Mouse (Mus musculus): ENCODE data around the gene Trim47.
"Not testable (repeated sequence)": the region's sequence is repeated elsewhere in the genome, so short reads cannot be mapped to it uniquely, and the experiment has no call there.

Gene Trim47

DNA sequence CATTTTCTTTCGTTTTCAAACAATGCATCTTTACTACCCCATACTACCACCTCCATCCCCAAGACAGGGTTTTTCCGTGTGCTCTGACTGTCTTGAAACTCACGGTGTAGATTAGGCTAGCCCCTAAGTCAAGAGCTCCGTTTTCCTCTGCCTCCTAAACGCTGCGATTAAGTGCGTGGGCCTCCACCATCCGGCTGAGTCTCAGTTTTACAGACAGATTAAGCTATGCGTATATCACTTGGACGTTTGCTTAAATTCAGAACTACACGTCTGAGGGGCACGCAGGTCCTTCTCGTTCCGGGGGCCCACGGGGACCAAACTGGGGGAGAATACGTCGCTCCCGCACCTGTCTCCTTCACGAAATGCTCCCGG lies 11.1 kb upstream of the Trim47 start:
- no peak for DNase-seq (ENCODE audit: low read depth)

- no peak for DNase-seq (ENCODE audit: low read depth)
These were observed 7.2 kb upstream of the Trim47 start for GRCm38 (mm10) chr11:116134171-116134570.

DNA sequence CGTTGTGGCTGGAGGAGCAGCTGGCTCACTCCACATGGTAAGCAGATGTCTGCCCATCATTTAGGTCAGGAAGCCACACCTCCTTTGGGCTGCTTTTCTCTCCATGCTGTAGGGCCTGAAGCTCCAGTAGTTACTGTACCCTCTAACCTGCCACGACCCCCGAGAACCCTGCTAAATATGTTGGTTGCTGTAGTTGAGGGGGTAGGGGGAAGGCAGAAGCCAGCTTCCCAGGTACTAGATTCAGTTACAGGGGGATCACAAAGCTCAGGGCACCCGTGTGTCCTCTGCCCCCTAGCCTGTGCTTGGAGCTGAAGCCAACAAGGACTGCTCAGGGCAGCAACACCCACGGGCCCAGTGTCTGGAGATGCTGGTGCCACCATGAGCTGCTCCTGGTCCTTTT lies 6.5 kb upstream of the Trim47 start:
- no peak for DNase-seq (ENCODE audit: low read depth)

GRCm38 (mm10) chr11:116132366-116133333 lies 5.6 kb upstream of the Trim47 start:
- peak; percentile 57 for DNase-seq (ENCODE audit: low read depth)

GRCm38 (mm10) chr11:116131349-116132170 lies 4.5 kb upstream of the Trim47 start:
- DNase-seq (ENCODE audit: low read depth) = no peak

GRCm38 (mm10) chr11:116130488-116131205 lies 3.6 kb upstream of the Trim47 start, which contains the start of gene Trim65:
TSS of gene Trim65 (minus strand) at chr11:116131128.
- peak; percentile 93 for DNase-seq (ENCODE audit: low read depth)

GRCm38 (mm10) chr11:116129993-116130487 lies 3.0 kb upstream of the Trim47 start:
- peak; percentile 66 for DNase-seq (ENCODE audit: low read depth)

DNA sequence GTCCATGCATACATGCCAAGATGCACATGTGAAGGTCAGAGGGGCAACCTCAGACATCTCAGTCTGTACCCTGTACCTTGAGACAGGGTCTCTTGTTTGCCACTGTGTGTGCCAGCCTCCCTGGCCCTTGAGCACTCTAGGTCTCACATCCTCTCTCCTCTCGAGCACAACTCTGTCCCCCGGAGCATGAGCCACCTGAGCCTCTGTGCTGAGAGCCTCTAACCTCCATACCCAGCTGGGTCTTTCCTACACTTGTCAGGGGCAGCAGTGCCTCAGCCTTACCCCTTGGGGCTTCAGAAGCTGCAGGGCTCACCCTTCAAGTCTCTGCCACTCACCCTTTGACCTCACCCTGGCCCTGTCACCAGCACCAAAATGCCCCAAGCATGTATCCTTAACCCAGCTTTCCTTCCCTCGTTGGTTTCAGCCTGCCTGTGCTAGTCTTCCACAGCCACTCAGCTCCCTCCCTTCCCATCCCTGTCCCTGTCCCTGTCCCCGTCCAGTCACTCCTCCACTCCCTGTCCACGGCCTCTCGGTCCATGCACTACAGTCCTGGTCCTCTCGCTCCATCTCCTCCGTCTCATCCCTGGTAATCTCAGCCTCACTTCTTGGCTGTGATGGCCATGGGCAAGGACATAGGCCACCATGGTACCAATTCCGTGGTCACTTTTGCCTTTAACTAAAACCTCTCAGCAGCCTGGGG lies 2.2 kb upstream of the Trim47 start:
- no peak for DNase-seq (ENCODE audit: low read depth)

GRCm38 (mm10) chr11:116127986-116128385 lies 976 bp upstream of the Trim47 start:
- DNase-seq (ENCODE audit: low read depth) = no peak

GRCm38 (mm10) chr11:116126261-116126660 lies 749 bp downstream of the Trim47 start:
- no peak for DNase-seq (ENCODE audit: low read depth)

DNA sequence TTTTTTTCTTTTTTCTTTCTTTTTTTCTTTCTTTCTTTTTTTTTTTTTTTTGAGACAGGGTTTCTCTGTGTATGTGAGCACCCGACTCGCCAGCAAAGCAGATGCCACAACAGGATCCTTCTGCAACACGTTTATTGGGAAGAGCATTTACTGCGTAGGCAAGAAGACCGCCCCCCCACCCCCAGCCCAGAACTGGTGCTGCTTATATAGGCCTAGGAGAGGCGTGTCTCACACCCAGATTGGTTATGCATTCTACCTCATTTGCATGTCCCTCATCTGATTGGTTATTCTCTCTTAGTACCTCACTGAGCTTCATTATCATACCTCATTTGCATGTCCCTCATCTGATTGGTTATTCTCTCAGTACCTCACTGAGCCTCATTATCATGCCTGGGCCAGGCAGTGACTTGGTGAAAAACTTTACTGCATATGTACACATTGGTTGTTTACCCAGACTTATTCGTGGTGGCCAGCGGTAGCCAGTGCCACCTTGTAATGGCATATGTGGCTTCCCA lies 5.2 kb downstream of the Trim47 start:
- DNase-seq (ENCODE audit: low read depth) = not testable (repeated sequence)

DNA sequence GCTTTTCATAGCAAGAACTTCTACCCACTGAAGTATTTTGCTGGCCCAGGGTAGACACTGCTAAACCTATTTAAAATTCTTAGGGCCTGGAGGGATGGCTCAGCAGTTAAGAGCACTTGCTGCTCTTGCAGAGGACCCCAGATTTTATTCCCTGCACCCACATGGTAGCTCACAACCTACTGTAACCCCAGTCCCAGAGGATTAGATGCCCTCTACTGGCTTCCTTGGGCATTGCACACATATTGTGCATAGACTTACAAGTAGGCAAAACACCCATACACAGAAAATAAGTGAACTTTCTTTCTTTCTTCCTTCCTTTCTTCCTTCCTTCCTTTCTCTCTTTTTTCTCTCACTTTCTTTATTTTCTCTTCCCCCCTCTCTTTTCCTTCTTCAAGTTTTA lies 9.2 kb downstream of the Trim47 start:
- DNase-seq (ENCODE audit: low read depth) = no peak

DNA sequence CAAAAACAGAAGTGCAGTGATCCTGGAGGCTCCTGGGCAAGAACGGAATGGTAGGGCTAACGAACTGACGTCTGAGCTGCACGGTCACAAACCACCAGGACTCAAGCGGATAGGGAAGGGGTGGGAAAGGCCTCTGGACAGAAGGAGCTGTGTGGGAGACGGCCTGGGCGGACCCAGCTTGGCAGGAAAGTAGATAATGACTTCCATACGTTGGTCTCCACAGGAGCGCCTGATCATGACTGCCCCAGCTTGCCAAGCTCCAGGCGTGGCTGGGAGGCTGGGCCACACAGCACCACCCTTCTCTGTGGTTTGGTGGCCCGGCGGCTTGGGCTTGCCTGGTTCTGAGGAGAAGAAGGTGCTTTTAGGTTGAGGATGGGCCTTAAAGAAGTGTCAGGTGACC lies 9.8 kb downstream of the Trim47 start:
- DNase-seq (ENCODE audit: low read depth) = no peak

DNA sequence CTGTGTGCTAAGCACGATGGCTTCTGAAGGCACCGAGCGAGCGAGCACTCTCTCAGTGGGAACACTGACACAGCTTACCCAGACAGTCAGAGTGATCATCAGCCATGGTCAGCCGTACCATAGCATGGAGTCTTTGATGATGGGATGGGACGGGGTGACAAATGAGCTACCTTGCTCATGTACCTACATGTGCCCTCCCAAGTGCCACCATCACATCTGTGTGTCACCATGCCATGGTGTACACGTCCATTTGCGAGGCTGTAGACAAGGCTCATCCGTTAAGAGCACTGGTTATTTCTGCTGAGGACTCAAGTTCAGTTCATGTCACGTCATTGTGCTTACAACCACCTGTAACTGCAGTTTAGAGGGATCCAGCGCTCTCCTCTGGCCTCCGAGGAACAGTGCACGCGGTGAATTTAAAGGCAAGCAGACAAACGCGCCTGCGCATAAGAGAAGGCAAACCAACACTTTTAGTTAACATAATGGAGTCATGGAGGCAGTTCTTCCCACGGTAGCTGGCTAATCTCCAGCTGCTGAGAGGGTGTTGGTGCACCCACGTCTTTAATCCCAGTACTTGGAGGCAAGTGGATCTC lies 15.3 kb downstream of the Trim47 start:
- DNase-seq (ENCODE audit: low read depth) = no peak

DNA sequence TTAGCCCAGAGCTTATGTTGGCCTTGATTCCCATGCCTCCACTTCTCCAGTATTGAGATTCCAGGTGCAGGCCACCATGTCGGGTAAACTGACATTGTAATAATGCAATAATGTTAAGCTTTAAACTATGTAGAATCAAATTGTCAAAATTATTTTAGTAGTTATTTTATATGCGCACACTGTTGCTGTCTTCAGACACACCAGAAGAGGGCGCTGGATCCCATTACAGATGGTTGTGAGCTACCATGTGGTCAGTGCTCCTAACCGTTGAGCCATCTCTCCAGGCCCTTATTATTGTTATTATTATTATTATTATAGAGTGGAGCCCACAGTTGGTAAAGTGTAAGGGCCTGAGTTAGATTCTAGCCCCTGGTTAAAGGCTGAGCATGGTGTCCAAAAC lies 15.9 kb downstream of the Trim47 start:
- DNase-seq (ENCODE audit: low read depth) = no peak

DNA sequence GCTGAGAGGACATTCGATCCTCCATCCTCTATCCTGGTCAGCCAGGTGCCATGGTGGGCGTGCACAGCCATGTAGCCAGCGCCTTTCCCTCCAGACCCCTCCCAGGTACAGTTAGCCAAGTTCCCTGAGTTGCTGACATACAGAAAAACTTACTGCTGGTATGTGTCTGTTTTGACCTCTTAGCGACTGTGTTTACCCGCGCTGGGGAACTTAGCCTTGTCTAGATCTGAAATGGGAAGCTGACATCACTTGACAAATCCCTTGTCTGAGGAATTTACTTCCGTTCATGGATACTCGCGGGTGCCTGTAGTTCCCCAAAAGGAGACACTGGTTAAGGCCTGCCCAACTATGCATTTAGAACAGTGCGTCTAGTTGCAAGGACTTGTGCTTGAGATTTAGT lies 16.5 kb downstream of the Trim47 start:
- no peak for DNase-seq (ENCODE audit: low read depth)

- no peak for DNase-seq (ENCODE audit: low read depth)
These were observed 16.9 kb downstream of the Trim47 start for GRCm38 (mm10) chr11:116110131-116110530.

- no peak for DNase-seq (ENCODE audit: low read depth)
These were observed 17.4 kb downstream of the Trim47 start for GRCm38 (mm10) chr11:116109441-116110081.

DNA sequence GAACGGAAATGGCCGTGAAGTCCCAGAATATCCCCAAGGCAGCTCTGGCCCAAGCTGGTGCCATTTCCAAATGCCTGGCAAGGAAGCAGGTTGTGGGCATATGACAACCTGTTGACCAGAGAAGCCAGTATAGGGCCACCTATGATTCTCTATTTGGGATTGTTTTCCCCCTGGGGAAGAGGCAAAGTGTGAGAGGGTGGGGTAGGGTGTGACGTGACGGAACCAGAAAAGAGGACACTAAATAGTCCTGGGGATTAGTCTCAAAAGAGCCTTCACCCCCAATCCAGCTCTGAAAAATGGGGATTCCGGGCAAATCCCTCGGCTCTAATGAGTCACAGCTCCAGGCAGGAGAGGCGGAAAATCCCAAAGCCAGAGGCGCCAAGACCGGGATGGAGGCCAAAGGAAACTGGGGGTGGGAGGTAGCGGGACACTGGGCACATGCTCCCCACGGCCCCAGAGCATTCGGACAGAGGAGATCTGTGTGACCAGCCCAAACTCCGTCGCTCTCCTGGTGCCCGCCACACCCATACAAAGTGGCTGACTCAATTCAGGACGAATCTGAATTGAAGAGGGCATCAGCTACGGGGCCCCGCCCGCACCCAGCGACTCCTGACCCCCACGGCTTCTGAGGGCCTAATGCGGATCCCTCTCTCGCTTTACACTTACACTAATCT lies 18.4 kb downstream of the Trim47 start:
- DNase-seq (ENCODE audit: low read depth) = no peak

Data from 416B (cell line).